Mouse (Mus musculus) common myeloid progenitor, adult 5-6 weeks (primary cell): ENCODE results near the gene Gm17581. TPM values are rescaled to one million over a fixed set of nuclear protein-coding genes. Genes with fewer than 3 reads are reported as not detected.
"Not testable (repeated sequence)": the region's sequence is repeated elsewhere in the genome, so short reads cannot be mapped to it uniquely, and the experiment has no call there.

Source experiments
- ATAC-seq: replicated peaks from 2 replicates; pipeline ENCODE4 v1.8.0; 2016; ENCODE audit warnings: low read depth, mild to moderate bottlenecking, moderate TSS enrichment, inconsistent platforms; ENCODE audit not compliant: poor library complexity, severe bottlenecking
- total RNA-seq: library from RNA; stranded (forward); fragments of 200-1000, 187-1606 nt; gene quantifications from 2 replicates; pipeline ENCODE4 v1.2.3, GENCODE M21; 2017

Gene Gm17581
- total RNA-seq, 1 experiment from 2014 or later: not detected

DNA sequence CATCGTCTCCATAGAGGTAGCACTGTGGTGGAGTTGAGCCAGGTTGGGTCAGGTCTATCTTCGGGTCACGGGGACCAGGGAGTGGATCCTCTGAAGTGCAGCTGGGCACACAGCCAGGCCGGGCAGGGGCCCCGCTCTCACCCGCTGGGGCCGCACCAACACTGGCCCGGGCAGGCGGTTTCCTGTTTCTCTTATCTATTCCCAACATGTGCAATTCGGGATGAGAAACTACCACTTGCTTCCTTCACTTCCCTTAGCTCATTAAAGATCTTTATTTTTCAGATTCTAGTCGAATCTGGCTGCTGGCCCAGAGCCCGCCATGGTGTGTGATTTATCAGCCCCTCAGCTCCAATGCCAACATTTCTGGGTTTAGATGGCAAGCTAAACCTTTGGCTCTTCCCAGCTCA, 7.3 kb upstream of the Gm17581 start:
- ATAC-seq: peak; percentile 85

DNA sequence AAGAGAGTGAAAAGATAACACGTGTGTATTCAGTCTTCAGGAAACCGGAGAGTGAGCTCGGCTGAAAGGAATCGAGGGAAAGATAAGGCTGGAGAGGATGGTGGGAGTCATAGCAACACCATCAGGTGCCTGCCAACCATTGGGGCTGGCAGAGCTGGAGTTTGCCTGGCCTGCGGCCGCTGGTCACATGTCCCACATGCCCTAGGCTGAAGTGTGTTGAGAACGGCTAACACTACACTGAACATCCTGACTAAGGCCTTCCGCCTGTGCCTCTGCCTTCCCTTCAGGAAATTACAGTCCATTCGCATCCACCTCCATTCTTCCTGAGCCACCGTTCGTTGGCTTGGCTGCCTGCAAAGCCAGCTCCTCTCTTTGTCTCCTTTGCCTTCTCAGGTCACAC, 6.5 kb upstream of the Gm17581 start:
- peak; percentile 43 for ATAC-seq

DNA sequence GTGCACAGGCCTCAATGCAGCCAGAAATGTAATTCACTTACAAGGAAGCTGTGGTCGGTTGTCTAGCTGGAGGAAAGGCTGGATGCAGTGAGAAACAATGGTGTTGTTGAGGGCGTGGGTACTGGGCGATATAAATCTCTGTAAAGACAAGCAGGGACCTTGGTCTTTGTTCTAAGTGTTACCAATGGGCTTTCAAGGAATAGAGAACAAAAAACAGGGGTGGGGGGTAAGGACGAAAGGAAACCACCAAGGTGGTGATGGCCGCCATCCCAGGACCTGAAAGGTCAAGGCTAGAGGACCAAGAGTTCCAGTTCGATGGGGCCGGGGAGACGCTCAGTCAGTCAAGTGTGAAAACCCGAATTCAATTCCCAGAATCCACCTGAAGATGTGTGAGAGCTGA, 2.1 kb upstream of the Gm17581 start:
- no peak for ATAC-seq

DNA sequence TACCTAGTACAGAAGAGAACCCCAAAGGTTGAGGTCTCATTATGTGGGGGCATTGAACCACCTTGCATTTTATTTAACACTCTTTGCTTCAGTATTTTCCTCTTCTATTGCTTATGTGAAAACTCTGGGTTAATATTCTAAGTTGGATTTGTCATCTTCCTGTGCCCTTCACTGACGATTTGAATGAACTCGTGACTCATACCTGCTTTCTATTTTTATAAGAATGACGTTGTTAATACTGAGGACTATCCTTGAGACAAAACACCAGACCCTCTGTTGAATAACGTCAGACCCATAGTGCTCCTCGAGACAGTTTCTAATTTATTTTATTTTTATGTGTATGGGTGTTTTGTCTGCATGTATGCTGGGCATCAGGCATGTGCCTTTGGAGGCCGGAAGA, 1.3 kb upstream of the Gm17581 start:
- no peak for ATAC-seq

DNA sequence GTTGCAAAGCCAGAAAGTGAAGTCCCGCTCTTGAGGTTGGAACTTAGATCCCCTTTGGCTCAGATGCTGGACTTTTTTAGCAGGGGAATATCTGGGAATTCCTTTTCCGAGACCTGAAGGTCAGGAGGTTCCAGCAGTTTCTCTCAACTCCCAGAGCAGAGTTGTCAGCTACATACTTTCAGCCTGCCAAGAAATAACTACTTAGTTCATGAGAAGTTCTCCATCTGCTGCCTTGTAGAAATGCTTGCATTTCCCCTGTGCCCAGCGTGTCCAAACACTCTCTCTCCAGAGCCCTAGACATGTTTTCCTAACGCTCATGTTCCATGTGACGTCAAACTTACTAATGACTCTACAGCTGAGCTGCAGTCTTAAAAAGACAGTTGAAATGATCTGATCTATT, 586 bp downstream of the Gm17581 start:
- no peak for ATAC-seq

DNA sequence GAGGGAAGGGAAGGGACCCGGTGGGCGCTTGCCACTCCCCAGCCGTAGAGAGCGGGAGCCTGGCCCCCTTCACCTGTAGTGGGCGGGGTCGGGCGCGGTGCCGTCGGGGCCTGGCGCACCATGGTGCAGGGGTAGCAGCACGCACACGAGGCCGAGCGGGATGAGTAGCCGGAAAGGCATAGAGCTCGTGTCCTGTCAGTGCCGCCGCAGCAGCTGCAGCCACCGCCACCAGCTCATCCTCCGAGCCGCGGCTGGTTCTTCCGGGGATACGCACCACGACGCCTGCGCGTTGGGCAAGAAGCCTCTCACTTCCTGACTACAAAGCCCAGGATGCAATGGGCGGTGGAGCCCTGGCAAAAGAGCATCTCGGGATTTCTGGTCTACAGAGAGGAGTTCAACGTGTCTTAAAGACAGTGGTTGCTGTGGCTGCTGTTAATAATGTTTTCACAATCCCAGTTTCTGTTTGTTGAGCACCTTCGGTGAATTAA, 6.5 kb downstream of the Gm17581 start, which contains the start of gene Edem2:
Edem2 (minus strand) TSS at position 318 of the 488 bp plus-strand sequence.
- peak; percentile 94 for ATAC-seq

DNA sequence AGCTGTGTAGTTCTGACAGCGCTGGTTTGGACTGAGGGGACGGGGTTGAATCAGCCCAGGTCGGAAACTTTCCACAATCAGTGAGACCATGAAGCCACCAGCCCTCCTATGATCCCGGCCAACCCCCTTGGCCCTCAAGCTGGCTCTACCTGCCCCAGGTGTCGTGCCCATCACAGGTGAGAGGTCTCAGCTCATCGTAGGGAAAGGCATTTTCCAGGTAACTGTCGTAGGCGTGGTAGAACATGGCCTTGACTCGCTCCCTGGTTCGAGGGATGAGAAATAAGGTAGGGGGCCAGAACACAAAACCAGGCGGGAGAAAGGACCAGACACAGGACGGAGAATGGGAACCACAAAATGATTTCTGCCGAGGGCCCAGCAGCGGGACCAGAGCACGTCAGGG, 6.9 kb downstream of the Gm17581 start:
- ATAC-seq: no peak

DNA sequence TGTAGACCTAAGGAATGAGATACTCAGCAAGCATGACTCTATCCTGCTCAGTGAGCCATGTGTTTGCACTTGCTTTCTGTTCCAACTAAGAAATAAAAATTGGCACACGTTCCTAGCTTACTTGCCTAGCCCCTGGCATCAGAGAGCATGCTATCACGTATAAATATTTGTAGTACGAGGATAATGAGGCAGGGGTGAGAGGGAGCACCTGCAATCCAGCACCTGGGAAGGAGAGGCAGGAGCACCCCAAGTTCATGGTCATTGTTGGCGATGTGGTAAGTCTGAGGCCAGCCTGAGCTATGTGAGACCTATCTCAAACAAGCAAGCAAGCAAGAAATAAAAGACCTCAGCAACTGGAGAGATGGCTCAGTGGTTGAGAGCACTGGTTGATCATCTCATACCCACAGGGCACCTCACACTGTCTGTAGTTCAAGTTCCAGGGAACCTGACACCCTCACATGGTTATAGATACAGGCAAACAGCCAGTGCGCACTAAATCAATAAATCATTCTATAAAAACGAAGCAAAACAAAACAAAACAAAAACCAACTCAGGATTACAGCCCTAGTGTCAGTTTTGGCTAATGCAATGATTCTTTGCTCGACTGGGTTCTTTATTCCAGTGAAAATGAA, 7.8 kb downstream of the Gm17581 start:
- ATAC-seq: no peak

DNA sequence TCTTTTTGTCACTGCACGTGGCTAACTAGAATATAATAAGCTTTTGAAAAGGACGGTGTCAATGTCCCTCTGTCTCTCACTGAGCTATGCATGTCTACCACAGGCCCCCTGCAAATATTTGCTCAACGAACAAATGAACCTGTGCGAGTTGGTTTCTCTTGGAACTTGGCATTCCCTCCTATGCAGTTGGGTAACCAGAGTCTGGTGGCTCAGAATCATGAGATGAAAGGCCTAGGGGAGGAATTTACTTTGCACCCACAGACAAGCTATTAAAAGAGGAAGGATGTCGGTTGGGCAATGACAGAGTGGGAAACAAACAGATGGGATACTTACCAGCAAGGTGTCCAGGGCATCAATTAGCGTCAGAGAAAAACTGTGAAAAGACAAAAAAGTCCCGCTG, 9.4 kb downstream of the Gm17581 start:
- peak; percentile 18 for ATAC-seq

DNA sequence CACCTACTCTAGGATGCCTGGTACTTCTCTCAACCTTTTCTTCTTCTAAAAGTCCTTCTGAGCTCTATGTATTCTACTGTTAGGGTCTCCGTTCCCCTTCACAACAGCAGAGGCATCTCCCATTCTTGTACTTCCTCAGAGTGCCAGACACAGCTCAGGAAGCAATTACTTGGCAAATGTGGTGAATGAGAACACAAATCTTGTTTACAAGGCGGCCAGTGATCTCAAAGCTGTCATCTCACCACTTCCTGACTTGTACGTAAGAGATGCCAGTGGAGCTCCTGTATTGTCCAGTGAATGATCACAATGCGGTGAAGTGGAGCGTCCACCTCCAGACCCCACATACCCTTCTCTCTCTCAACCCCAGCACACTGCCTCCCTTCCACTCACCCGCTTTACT, 11.1 kb downstream of the Gm17581 start:
- ATAC-seq: peak; percentile 57

DNA sequence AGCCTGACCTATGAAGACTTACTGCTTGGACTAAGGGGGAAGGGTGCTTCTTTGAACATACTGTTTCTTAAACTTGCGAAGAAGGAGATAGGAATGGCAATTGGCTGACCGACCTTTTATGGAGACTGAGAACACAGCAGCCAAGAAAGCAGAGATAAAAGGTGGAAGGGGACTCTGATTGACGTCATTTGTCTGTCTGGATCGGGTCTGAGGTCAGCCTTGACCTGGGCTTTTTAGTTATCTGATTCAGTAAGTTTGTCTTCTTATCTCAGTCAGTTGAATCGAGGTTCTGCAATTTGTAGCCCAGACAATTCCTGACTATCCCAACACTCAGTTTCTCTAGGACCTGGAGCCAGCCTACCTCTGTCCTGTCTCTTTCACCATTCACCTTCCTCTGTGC, 11.6 kb downstream of the Gm17581 start:
- no peak for ATAC-seq

DNA sequence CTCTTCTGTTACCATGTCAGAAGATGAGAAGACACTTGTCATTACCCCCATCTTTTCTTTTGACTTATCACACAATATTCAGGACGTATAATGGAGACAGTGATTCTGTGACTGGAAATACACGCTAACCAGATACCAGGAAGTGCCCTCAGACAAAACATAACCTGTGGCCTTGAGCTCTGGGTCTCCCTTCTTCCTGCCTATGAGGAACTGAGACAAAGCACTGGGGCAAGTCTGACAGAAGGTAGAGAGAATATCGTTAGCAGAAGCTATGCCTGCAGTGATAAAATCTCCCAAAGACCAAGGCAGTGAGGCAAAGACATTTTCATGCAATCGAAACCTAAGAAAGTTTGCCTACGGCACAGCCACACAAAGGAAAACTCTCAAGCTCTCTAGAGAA, 15.1 kb downstream of the Gm17581 start:
- peak; percentile 37; the same call in 1 of the 2 replicates for ATAC-seq

DNA sequence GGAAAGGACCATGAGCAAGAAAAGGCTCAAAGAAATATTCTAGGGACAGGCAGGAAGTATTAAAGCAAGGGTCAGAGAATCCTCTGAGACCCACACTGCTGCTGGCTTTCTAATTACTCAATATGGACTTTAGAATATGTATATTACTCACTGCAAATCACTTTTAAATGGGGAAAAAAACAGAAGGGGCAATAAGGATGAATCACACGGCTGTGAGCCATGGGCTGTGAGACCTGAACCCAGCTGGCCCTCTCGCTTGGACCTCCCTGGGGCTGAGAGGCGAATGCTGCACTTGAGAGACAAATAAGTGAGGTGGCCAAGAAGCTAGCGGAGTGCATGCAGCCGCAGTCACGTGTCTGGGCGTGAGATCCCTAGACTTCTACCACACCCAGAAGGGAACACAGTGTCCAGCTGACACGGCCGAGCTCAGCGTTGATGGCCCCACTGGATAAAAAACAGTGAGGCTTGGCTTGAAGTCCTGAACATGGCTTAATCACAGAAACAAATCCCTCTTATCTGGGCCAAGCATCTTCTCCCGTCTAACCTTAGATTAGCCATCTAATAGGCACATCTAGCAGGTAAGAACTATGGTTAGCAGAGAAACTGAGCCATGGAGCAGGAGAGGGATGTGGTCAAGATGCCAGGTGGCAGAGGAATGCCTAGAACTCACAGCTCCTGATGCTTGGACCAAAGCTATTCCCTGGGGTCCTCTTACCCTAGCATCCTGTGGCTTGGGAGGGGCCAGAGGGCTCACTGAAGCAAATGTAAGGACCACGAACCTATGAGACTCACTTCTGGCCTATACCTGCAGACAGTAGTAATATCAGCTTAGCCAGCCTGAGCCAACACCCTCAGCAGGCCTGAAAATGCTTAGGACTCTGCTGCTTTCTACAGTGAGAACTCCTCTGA, 18.3 kb downstream of the Gm17581 start:
- no peak for ATAC-seq

DNA sequence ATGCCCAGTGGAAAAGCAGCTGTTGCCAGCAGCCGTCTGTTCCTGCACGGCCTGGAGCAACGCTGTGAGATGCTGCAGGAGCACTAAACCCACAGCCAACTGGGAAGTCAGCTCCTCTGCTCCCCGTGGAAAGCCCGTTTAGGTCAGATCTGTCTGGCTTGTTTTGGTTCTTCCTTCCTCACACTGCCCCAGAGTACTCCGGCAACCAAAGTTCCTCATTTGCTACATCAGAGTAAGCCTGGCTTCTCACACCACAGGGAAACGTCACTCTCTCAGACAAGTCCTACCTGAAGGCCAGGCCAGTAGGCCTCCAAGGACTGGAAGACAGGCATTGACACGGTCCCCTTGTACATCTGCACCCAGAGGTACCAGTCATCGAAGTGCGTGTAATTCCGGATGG, 25.1 kb downstream of the Gm17581 start:
- peak; percentile 69 for ATAC-seq

DNA sequence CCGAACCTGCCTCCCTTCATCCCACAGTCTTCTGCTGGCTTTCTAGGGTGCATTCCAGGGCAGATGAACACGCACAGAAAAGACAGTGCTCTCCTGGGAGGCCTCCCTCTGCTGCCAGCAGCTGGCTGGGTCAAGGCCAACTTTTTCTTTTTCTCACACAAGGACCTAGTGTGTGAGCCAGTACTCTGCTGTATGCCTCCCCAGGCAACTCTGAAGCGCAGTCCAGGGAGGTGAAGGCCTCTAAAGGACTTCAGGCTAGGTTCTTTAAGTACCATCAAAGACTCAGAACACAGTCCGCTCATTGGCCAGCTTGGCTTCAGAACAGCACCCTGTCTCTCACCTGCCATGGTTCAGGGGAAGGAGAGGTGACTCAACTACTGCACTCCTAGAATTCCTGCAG, 28.4 kb downstream of the Gm17581 start:
- ATAC-seq: no peak

DNA sequence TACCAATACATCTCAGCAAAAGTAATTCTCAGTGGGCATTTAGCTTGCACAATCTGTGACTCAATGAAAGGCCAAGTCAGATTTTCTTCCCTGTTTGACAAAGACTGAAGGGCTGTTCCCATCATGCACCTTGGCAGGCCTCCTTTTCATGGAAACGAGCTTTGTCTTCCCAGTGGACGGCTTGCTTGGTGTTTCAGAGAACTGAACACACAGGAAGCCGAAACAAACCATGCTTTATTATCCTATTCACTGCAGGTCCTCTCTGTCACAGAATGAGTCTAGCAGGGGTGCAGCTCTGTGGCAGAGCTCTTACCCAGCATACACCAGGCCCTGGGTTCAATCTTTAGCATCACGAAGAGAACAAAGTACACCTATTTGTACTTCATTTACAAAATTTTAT, 32.0 kb downstream of the Gm17581 start:
- ATAC-seq: no peak

DNA sequence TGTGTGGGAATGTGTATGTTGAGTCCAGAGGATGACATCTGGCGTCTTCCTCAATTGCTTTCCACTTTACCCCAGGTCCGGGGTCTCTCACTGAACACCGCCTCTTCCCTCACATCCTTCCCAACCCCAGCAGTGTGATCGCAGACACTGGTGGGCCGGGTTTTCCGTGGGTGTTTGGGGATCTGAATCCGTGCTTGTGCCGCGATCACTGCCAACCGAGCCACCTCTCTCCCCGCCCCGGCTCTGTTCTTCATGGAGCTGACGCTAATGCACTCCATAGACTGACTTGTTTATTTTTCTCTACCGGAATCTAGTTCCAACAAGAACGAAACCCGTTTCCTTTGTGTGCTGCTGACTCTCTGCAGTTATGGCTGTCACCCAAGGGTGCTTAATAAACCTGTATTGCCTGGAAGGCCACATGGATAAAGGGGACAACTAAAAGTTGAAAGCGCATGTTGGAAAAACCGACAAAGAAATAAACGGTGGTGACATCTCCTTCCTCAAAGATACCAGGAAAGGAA, 34.2 kb downstream of the Gm17581 start:
- no peak for ATAC-seq

DNA sequence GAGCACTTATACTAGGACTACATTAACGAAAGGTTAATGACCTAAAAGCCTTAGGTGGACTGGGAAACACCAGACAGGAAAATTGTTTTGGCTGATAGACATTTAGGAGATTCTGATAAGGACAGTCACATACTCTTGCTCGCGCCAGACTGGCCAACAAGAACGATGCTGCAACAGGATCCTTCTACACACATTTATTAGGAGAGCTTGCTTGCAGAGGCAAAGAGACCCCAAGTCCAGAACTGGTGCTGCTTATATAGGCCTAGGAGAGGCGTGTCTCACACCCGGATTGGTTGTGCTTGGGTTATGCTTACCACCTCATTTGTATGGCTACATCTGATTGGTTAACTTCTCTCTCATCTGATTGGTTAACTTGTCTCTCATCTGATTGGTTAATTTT, 37.2 kb downstream of the Gm17581 start:
- not testable (repeated sequence) for ATAC-seq

DNA sequence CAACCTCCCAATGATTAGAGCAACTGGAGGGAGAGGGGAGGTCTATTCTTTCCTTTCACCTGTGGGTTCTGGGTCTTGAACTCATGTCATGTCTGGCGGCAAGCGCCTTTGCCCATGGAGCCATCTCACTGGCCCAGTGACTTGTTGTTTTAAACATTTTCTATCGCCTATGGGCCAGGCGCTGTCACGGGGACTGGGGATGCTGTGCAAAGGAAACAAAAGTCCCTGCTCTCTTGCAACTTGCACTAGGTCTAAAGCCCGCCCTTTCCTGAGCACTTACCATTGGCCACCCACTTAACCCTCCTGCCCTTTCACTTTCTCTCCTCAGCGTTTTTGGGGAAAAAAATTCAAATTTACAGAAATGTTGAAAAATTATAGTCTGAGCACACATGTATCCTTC, 38.8 kb downstream of the Gm17581 start:
- ATAC-seq: peak; percentile 52; the same call in 1 of the 2 replicates

DNA sequence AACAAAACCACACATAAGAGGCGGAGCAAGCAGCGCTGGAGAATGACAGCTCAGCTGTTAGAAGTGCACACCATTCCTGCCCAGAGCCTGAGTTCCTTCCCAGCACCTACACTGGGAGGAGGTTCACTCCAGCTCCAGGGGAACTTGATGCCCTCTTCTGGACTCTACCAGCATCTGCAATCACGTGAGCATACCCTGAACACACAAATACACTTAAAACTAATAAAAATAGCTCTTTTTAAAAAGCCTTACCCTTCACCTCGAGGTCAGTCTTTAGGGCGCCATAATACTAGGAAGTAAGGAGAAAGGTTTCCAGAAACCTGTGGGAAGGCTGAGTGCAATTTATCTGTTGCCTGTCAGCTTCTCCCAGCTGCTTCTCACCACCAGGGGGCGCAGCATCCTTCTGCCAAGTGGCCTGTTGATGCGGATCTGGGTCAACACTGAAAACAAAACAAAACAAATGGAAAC, 39.5 kb downstream of the Gm17581 start:
- peak; percentile 67 for ATAC-seq

DNA sequence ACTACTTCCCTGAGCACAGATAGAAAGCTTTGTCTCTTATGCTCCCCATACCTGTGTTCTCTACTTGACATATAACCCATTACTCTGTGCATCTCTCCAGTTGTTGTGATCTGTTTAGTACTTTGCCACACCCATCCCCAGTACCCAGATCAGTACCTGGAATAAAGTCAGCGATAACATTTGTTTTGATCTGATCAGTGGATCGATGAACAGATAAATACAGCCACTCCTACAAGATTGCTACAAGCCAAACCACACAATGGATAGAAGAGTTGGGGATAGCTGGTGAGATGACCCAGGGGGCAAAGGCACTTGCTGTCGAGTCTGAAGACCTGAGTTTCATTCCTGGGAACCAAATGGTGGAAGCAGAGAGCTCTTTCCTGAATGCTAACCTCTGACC, 40.4 kb downstream of the Gm17581 start:
- no peak for ATAC-seq
